Mouse (Mus musculus): ENCODE results near the gene Meox1. TPM values are rescaled to one million over a fixed set of nuclear protein-coding genes. Genes with fewer than 3 reads are reported as not detected.
A peak's percentile ranks its signal among the peaks of the same experiment; 100 is the strongest.

The Meox1 gene
- total RNA-seq, 4 experiments from 2014 or later, result 1.9 to 6.5 (median 4.1) TPM

DNA sequence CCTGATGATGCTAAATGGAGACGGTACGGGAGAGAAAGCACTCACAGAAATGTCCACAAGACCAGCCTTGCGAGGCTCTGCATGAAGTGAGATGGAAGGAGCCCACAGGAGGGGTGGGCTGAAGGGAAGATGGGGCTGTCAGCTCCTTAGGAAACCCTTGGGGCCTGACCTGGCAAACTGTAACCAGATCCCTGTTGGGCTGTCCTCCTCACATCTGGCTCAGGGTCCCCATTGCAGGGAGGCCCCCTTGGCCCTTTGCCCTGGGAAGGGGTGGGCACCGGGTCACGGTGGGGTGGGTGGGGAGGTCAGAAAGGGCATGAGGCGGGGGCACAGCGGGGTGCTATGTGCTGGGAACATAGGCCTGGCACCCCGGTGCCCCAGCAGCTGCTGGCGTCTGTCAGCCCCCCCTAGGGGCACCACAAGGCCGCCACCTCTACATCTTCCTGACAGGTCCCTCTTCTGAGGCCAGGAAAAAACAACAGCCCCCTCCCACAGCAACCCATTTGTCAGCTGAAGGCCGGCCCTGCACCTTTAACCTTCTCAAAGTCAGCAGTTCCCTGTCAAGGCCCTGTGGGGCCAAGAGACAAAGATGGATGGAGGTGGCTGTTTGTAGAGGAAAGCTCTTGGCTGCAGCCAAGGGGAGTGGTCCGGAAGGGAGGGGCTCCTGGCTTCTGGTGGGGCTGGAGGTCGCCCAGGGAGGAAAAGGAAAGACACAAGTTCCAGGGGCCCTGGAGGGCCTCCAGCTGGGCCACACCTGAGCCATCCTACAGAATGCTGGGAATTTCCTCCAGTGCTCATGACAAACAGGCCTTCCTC lies 2.6 kb upstream of the Meox1 start:
- peak; percentile 49 for DNase-seq

DNA sequence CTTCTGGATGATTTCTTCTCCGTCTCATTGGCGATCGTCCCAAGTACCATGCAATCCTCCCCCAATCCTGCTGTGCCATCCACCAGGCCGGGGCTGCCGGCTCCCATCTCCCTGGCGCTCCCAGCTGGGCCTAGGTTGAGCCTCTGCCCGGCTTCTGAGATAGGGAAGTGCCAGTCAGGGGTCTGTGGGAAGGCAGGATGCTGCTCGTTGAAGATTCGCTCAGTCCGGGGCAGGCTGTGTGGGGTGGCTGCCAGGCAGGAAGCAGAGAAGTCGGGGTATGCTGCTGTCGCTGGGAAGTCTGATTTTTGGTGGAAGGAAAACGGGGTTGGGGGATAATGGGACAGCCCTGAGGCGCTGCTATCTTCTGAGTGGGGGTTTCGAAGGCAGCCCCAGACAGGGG lies 614 bp downstream of the Meox1 start:
- DNase-seq, result no peak

DNA sequence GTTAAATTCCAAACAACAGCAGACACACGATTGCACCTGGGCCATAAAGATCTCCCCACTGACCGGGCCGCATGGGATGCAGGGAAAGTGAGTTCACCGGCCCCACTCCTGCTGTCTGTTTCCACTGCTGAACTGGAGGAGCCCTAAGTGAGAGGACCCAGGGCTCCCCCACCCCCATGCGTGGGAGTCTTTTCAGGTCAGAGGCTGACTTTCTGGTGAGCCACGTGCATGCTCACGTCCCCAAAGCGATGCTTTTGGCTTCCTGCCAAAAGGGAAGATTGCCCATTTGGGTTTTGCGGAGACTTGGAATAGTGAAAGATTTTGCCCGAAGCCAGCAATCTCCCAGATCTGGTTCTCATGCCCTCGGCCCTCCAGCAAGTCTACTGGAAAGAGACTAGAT lies 2.7 kb downstream of the Meox1 start:
- no peak for DNase-seq

DNA sequence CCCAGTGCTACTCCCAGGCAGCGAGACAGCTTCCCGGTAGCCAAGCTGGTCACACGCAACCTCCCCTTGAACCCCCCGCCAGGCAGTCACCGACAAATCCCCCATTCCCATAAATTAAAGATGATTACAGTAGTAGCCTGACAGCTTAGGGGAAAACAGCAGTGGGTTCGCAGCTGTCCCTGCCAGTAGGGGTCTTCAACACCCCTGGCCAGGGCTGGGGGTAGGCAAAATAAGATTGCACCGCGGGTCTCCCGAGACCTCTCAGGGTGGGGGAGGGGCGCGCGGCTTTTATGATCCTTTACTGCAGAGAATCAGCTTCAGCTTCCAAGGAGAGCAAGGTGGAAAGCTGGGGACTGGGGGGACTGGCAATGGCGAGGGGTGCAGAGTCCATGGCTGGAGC lies 4.4 kb downstream of the Meox1 start:
- DNase-seq, result no peak

DNA sequence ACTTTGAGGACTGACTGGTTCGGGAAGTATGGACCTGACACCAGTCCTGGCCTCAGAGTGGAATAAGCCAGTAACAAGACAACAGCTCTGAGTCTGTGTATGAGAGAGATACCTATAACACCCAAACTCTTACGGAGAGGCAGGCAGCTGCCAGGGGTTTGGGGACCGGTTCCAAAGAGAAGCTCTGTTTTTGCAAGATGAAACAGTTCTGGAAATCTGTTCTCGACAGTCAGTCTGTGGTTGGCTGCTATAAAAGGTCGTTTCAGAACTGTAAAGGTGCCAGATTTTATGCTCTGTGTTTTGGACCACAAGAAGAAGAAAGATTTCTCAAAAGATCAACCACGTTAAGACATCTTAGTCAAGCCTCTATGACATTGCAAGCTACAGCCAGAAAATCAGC lies 5.4 kb downstream of the Meox1 start:
- no peak for DNase-seq

DNA sequence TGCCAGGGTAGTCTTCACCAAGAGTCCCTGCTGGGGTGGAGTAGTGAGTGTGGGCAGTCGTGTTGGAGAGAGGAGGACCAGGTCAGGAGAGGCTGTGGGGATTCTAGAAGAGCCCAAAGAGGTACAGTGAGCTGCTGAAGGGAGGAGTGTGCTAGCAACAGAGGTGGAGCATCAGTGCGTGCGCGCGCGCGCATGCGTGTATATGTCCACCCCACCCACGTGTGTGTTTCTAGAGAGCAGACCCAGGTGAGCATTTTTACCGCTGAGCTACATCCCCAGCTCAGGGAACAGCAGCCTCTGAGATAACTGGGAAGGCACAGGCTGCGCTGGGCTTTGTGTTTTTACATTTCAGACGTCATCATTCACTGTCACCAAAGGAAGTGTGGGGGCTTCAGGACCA lies 7.7 kb downstream of the Meox1 start:
- DNase-seq, result no peak

DNA sequence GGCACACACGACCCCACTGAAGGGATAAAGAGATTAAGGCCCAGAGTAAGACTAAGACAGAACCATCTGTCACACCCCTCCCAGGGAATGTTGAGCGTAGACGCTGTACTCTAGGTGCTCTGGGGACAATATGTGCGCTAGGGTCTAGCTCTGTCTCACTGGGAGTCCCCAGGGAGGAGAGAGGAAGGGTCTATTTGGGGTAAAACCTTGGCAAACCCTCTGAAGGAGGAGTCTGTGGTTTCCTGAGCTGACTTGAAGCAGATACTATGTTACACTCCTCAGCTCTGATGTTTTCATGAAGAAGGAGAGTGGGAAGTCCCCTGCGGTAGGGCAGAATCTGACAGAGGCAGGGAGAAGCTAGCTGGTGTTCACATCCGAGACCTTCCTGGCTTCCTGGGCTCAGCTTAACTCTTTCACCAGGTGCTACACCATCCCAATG lies 8.3 kb downstream of the Meox1 start:
- DNase-seq, result no peak

DNA sequence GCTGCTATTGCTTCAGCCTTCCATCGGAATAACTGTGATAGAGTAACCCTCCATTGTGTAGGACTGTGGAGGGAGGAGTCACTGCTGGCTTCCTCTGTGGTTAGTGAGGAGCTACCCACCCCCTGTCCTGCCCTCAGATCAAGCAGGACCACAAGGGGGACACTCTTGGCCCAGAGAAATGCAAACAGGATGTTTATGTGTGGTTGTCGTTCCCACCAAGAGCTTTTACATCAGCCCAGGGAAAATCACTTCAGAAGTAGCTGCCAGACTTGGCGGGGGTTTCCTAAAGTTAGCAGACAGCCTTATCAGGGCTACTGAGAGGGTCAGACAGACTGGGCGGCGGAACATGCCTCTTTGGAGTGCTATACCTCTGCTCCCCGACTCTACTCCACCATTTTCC lies 8.9 kb downstream of the Meox1 start:
- DNase-seq, result no peak

DNA sequence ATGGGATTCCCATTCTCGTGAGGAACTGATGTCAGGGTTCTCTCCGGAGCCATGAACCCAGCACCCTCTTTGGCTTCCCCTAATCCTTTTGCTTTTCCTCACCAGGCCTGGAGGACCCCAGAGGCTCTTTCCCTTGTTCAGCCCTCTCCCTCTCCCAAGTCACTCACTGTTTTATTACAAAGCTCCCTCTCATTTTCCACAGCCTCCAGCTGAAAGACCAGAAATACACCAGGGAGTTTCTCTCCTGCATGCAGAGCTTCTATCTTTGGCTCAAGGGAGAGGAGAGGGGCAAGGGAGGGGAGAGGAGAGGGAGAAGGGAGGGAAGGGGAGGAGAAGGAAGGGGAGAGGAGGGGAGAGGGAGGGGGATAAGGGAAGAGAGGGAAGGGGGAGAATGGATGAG lies 10.3 kb downstream of the Meox1 start:
- no peak for DNase-seq

DNA sequence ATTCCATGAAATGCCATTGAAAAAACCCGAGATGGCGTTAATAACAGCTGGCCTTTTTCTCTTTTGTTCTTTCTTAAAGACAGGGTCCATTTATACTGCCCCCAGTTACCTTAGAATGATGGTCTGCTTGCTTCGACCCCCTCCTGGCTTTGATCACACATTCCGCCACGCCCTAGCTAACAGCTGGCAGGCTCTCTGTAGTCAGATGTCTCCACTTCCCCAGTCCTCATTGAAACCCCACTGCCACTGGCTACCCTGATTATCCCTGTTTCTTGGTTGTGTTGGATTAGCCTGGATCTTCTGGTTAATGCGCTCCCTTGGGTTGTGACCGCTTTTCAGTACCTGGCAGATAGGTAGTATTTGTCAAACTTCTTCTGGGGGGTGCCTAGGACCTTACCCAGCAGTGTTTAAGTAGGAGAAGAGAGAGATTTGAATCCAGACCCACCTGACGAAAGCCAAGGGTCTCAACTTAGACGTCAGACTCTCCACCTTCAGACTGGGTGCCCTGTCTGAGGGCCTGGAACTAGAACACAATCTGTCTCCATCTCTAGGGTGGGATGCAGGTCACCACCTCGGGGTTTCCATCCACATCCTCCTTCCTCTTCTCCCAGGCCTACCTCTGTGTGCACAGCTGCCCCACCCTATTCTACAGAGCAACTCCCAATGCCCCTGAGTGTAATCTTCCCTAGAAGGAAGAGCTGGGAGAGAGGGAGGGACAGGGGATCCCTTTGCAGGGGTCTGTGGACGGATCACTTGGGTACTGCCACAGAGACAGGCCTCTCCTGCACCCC lies 11.5 kb downstream of the Meox1 start:
- no peak for DNase-seq

DNA sequence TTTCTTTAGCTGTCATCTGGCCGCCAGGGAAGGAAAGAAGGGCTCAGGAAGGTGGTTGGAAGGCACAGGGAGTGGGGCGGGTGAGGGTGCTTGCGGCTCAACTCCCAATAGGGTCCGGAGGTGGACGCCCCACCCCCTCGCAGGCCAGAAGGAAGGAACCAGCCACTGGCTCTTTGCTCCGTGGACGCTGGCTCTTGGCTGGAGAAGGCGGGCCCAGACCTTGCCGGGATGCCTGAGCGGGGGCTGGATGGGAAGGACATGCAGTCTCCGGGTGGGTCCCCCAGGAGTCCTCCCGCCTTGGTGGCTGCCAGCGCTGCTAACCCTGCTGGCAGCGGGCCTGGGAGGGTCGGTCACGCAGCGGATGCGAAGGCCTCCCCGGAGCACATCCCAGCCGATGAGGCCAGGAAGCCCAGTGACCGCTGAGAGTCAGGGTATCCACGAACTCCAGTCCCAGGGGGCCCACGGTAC lies 12.5 kb downstream of the Meox1 start:
- DNase-seq, result peak; percentile 53

DNA sequence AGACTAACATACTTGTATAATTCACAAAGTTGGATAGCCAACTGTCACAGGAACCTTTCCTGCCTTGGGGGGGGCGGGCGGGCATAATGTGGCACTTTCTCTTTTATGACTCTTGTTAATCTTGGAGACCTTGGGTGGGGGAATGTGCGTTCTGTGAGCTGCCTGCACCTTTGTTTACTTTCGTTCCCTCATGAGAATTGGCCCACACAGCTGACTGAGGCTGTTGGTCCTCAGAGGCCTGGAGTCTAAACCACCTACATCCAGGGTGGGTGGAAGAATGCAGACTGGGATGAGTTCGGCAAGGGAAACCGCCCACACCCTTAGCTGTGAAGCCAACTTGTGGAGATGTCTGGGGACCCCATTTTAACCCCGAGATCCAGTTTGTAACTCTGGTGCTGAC lies 13.0 kb downstream of the Meox1 start:
- no peak for DNase-seq

DNA sequence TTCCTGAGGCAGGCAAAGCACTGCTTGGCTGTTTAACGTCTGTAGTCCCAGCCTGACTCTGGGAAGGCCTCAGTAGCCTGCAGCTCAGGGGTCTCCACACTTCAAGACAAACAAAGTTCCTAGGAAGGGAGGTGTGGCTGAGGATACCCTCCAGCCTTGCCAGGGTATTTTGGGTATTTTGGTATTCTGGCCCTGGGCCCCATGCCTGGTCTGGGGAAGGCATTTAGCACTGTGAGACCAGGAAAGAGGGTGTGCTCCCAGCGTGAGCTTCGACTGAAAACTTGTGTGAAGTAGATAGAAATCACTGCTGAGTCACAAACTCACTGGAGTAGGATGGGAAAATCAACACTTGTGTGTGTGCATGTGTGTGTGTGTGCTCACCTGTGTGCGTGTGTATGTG lies 14.5 kb downstream of the Meox1 start:
- DNase-seq, result no peak

DNA sequence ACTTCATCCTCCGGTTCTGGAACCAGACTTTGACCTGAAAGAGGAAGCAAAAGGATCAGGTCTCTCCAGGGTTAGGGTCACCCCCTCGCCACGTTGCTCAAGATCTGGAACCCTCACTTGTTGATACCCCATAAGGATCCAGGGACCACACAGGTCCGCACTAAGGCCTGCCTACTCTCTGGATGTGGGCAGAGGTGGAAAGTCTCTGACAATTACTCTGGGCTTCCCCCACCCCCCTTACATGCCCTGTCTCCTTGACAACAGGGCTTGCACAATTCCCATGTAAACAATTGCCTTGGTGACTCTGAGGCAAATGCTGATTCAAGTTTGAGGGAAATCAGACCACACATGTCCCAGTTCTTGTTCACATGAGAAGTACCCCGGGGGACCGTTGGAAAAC lies 15.5 kb downstream of the Meox1 start:
- DNase-seq, result no peak

DNA sequence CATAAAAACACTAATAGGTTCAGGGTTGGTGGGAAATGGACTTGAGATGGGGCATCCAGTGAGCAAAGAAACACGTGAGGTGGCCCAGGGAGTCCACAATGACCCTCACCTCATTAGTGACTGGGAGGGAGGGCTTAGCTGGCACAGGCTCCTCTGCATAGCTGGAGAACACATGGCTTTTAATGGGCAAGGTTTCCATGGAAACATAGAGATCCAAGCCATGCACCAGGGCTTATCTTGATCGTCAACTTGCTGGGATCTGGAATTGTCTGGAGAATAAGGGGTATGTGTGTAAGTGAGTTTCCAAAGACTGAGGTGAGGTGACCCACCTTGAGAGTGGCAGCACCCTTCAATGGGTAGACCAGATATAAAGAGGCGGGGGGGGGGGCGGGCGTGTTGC lies 19.2 kb downstream of the Meox1 start:
- DNase-seq, result no peak

DNA sequence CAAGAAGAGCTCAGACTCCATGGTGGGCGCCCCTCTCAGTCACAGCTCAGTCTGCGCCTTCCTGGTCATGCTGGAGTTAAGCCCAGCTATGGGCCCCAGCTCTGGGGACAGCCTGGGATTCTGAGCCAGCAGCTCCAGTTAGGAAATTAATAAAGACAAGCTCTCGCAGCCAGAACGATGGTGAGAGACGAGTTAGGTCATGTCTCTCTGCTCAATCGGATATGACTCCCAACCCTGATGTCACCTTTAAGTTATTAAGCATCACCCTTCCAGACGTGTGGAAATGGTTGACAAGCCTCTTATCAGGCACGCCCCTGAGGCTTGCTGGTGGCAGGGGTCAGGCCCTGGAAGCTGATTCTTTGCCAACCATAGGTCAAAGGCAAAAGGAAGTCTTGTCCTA lies 20.3 kb downstream of the Meox1 start:
- no peak for DNase-seq

DNA sequence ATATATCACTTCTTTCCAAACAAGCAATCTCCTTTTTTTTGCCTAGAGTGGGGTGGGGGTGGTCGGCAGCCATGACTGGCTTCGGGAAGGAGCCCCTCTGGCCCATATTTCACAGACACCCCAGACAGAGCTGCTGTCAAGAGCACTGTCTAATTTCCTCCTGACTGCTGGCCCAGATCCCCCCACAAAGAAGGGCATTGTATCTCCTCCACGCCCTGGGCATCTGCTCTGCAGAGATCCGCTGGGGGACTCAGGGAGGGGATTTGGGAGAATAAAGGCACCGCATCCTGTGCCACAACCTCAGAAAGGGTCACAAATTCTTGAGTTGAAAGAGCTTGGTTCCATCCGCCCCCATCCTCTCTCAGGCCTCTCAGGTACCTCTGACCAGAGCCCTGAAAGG lies 22.7 kb downstream of the Meox1 start:
- no peak for DNase-seq

DNA sequence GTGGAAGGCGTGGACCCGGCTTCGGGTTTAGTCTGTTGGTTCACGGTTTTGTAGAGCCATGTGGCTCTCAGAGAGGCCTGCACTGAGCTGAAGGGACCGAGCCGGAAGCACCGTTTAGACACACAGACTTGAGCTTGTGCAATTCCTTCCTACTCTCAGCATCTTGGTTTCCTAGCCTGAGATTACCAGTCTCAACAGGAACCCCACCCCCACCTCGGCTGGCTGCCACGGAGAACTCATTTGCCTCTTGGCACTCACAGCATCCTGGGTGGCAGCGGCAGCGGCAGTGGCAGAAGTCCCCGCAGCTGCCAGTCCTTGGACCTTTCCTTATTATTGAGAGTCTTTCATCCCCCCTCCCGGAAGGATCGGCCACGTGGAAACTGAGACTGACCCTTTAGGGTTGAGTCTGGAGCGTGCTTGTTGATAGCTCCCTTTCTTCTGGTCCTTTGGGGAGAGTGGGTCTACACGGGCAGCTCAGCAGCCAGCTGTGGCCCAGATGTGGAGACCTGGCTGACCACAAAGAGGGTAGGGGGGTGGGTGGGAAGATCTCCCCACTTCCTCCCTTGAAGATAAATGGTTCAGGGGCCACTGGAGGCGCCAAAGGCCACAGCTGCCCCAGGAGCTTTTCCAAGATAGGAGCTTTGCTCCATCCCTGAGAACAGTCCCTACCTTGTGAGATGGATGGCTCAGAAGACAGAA lies 24.0 kb downstream of the Meox1 start:
- DNase-seq, result no peak

DNA sequence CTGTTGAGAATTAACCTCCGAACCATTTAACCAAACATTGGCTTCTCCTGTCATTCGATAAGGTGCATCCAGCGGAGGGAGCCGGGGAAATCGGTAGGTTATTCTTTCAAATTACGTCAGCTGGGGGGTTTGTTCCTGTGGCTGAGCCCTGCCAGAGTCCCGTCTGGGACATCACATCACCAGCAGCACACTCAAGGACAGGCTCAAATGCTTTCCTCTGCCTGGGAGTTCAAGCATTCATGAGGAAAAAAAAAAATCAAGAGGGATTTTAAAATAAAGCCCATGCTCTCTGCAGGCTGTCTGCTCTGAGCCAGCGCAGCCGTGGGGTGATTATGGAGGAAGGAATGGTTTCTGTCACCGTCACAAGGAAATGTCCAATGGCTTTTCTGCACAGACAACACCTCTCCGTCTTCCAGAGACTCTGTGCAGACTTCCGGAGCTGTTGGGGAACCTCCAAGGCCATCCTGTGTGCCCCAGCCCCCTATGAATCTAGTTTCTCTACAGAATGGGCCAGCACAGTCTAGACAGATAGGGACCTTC lies 26.6 kb downstream of the Meox1 start:
- DNase-seq, result no peak

DNA sequence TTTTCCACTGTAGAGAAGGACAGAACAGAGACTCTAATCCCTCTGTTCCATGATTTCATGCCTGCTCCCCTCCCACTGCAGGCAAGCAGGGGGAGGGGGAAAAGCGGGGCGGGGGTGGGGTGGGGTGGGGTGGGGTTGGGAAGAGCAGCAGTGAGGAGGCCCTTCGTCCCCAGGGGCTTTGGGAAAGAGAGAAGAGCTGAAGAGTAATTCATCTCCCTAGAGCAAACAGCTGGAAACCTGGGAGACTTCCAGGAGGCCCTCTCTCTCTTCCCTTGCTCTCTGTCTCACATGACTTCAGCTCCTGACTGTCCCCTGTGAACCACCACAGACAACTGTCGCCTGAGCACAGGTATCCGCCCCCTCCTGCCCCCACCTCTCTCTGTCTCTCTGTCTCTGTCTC lies 35.4 kb downstream of the Meox1 start:
- no peak for DNase-seq

DNA sequence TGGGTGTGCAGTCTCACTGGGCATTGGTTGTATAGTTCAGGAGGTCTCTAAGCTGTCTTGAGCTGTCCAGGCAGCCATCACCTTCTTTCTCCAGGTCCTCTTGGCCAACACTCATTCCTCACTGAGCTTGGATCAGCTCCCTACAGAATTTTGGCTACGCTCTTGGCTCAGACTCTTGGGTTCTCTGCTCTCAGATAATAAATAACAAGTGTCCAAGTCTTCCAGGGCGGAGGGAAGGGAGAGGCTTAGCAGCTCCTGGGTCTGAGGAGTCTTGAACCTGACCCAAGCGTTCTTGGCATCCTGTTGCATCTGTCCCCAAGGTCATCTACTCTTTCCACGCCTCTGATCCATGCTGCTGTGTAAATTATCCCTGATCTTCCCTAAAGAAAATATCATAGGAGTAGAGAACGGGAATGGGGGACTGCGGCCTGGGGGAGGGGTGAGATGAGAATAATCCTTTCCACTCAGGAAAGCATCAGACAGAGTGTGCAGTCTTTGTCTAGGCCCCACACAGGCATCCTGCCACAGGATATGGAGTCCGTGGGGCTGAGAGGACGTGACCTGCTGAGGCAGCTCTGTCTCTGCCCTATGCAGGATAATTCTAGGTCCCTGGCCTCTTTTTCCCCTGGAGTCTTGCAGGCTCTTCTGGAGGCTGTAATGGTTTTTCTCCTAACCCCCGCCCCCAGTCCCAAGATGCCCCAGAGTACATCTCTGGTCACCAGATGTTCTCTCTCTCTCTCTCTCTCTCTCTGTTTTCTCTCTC lies 38.0 kb downstream of the Meox1 start:
- DNase-seq, result no peak

DNA sequence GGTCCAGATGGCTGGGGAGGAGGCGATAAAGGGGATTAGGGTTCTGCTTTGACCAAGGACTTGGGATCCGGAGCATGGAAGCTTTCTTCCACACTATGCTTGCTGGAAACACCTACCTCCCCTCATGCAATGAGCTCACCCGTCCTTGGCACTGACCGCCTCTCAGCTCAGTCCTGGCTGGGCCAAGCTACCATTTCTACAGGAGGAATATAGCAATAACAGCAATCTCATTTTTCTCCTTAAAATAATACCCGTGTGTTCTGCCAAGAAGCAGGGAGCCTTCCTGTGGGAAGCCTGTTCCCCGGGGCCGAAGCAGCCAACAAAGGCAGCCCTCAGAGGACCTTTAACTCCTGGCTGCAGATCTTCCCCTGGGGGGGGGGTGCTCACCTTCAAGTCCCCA lies 43.1 kb downstream of the Meox1 start:
- no peak for DNase-seq
